Mouse (Mus musculus) lung, embryonic 14.5 days (tissue): ENCODE data around the gene Dzip1l. TPM values are rescaled to one million over a fixed set of nuclear protein-coding genes. Genes with fewer than 3 reads are reported as not detected.

Experiments
- ATAC-seq: fragments of 200-750 bp; cut with Nextera tagmentation; 2 replicates; pipeline ENCODE4 v1.8.0; 2017; ENCODE audit warnings: mild to moderate bottlenecking, moderate TSS enrichment, moderate library complexity; ENCODE audit not compliant: insufficient read depth
- DNase-seq: peaks from one replicate; pipeline ENCODE4 v3.0.0-alpha.2; 2015
- H3K27ac ChIP-seq: fragments of 300-500 bp; sonication (generic); 2 replicates; pipeline ENCODE4 v1.5.1; 2014; ENCODE audit warnings: low read depth, mild to moderate bottlenecking, moderate library complexity
- H3K27me3 ChIP-seq: fragments of 300-500 bp; sonication (generic); 2 replicates; pipeline ENCODE4 v1.6.1; 2014; ENCODE audit warnings: low read length, control low read depth; ENCODE audit not compliant: insufficient read depth
- H3K36me3 ChIP-seq: fragments of 300-500 bp; sonication (generic); 2 replicates; pipeline ENCODE4 v1.6.1; 2014; ENCODE audit warnings: control low read depth; ENCODE audit not compliant: insufficient read depth
- H3K4me1 ChIP-seq: fragments of 300-500 bp; sonication (generic); 2 replicates; pipeline ENCODE4 v1.6.1; 2014; ENCODE audit warnings: antibody characterized with exemption, control low read depth; ENCODE audit not compliant: insufficient read depth
- H3K4me2 ChIP-seq: fragments of 300-500 bp; sonication (generic); 2 replicates; pipeline ENCODE4 v1.6.1; 2014; ENCODE audit warnings: mild to moderate bottlenecking
- H3K4me3 ChIP-seq: fragments of 300-500 bp; sonication (generic); 2 replicates; pipeline ENCODE4 v1.5.1; 2014; ENCODE audit warnings: low read depth, low read length
- H3K9ac ChIP-seq: fragments of 300-500 bp; sonication (generic); 2 replicates; pipeline ENCODE4 v1.6.1; 2014
- H3K9me3 ChIP-seq: fragments of 300-500 bp; sonication (generic); 2 replicates; pipeline ENCODE4 v1.6.1; 2016; ENCODE audit warnings: low read depth, low read length, control low read depth
- CTCF ChIP-seq: IDR thresholded peaks from 2 replicates; pipeline ENCODE4 v1.5.1; 2016; ENCODE audit warnings: antibody characterized with exemption, low read depth
- WGBS: fragments of 180-500 bp; shearing (Covaris S2); extraction: QIAGEN DNeasy Blood & Tissue Kit; methylation state at CpG from one replicate; pipeline ENCODE4 v1.1.7; 2014; 5-methylcytosine and 5-hydroxymethylcytosine counted together
- polyA plus RNA-seq: library from polyadenylated mRNA; unstranded; fragments of >200 nt; fragmentation: Nextera tagmentation; extraction: Ambion mirVana; gene quantifications from 2 replicates; pipeline ENCODE4 v1.2.1, GENCODE M21; 2014

Gene Dzip1l
- polyA plus RNA-seq, 1 experiment from 2014 or later = 33.1 TPM

DNA sequence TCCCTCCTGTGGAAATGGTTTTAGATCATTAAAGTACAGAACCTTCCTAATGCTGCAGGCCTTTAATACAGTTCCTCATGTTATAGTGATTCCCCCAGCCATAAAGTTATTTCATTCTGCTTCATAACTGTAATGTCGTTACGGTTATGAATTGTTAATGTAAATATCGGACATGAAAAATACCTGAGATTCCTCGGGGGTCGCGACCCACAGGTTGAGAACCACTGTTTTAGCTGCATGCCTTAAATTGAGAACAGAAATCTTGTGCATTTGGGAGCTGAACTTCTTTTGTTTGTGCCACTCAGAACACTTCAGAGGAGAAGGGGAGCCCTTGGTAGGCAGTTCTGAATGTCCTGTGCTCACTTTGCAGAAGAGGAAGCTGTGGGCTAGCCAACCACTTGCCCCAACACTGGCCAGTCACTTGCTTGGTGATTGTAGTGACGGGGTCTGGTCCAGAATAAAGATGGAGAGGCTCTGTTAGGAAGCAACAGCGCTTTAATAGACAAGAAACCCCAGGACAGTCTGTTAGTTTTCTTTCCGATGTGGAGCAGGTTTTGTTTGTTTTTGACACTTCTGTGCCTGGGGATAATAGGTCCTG lies 1.3 kb downstream of the Dzip1l start:
- Histone ChIP-seq H3K27me3 (no peaks in the 10 kb centered on the region), H3K9ac (peak overlapping the region; percentile 69), H3K36me3 (peaks cover 17% of the 10 kb centered on the region), H3K4me2 (peak overlapping the region; percentile 75), H3K4me1 (peaks cover 5% of the 10 kb centered on the region; the same call in 1 of the 2 replicates), H3K27ac (peak overlapping the region; percentile 92), H3K4me3 (peak overlapping the region; percentile 57), H3K9me3 (no peaks in the 10 kb centered on the region)
- DNase-seq (no peak), ATAC-seq (no peak)
- 27% methylated on average over 9 of the region's 9 CpGs for WGBS
- 0 out of 2 replicates have a peak, but pooled peaks have one; percentile 5 for TF ChIP-seq CTCF

DNA sequence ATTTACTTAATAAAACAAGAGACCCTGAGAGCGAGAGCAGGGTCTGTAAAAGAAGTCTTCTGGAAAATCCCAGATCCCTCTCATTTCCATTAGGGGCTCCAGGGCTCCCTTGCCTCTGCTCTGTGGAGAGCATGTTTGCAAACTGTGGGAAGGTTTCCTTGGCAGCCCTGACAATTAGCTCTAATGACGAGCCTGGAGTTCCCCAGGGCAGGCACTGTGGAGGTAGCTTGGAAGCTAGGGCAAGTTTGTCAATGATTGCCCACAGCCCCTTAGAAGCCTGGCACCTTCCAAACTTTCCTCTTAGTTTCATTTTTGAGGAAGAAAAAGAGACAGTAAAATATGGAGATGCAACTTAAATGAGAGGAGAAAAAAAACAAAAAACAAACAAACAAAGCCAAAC lies 2.5 kb downstream of the Dzip1l start:
- no peak overlapping the region; the same call in 1 of the 2 replicates for H3K4me3 ChIP-seq
- H3K9ac ChIP-seq = peak overlapping the region; percentile 4; the same call in 1 of the 2 replicates
- H3K27me3 ChIP-seq = no peaks in the 10 kb centered on the region
- no peak for ATAC-seq
- WGBS = 56% methylated on average over 2 of the region's 2 CpGs
- no peaks in the 10 kb centered on the region for H3K9me3 ChIP-seq
- no peak for DNase-seq
- H3K4me2 ChIP-seq = peak overlapping the region; percentile 75
- TF ChIP-seq CTCF = no peak
- H3K4me1 ChIP-seq = peaks cover 5% of the 10 kb centered on the region; the same call in 1 of the 2 replicates
- no peak overlapping the region for H3K27ac ChIP-seq
- peaks cover 27% of the 10 kb centered on the region for H3K36me3 ChIP-seq

DNA sequence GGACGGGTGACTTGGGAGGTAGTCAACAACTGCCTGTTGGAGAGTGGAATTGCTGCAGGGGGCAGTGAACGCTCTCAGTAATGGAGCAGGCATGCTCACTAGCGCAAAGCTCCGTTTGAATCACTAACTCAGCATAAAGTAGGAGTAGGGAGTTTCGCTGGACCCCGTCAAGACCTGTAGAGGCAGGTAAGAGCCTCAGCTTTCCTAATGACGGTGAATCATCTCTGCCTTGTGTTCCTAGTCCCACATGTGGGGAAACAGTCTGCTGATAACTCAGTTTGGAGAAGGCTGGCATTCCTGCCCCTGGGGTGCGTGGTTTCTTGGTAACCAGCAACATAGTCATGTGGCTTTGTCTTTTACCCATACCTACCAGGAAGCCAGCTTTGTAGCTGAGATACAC lies 3.0 kb downstream of the Dzip1l start:
- Histone ChIP-seq H3K36me3 (peaks cover 31% of the 10 kb centered on the region), H3K4me2 (peak overlapping the region; percentile 75), H3K27ac (no peak overlapping the region), H3K4me3 (no peak overlapping the region; the same call in 1 of the 2 replicates), H3K27me3 (no peaks in the 10 kb centered on the region), H3K9me3 (no peaks in the 10 kb centered on the region), H3K4me1 (peaks cover 5% of the 10 kb centered on the region; the same call in 1 of the 2 replicates), H3K9ac (peak overlapping the region; percentile 4; the same call in 1 of the 2 replicates)
- ATAC-seq (no peak), DNase-seq (peak; percentile 11)
- WGBS = 67% methylated on average over 8 of the region's 8 CpGs
- TF ChIP-seq CTCF = no peak

DNA sequence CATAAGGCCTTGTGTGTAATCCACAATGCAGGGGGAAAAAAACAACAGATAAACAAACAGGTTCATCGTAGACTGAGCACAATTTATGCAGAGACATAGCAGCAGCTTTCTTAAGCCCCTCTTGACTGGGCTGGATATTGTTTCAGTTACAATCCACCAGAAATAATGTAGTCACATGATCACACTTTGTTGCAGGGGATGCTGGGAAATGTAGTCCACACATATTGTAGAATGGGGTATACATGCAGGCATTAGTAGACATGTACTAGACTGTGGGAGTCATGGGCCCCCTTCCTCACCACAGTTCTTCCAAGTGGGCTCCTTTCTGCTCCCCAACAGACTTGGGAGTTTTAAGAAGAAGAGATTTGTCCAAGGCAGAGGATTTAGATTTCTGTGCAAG lies 7.5 kb downstream of the Dzip1l start:
- Histone ChIP-seq H3K27ac (no peak overlapping the region), H3K4me3 (no peak overlapping the region), H3K4me1 (no peaks in the 10 kb centered on the region), H3K4me2 (no peak overlapping the region), H3K27me3 (no peaks in the 10 kb centered on the region), H3K36me3 (peaks cover 71% of the 10 kb centered on the region), H3K9me3 (no peaks in the 10 kb centered on the region), H3K9ac (no peak overlapping the region)
- TF ChIP-seq CTCF = no peak
- ATAC-seq (peak; percentile 12; the same call in 1 of the 2 replicates), DNase-seq (no peak)
- 89% methylated on average over 1 of the region's 1 CpGs for WGBS

GRCm38 (mm10) chr9:99637227-99637626 lies 7.9 kb downstream of the Dzip1l start:
- no peaks in the 10 kb centered on the region for H3K4me1 ChIP-seq
- no peaks in the 10 kb centered on the region for H3K27me3 ChIP-seq
- no peak overlapping the region for H3K4me3 ChIP-seq
- H3K9ac ChIP-seq = no peak overlapping the region
- DNase-seq = no peak
- 95% methylated on average over 17 of the region's 17 CpGs for WGBS
- peaks cover 75% of the 10 kb centered on the region for H3K36me3 ChIP-seq
- ATAC-seq = no peak
- no peak overlapping the region for H3K27ac ChIP-seq
- no peak overlapping the region for H3K4me2 ChIP-seq
- no peaks in the 10 kb centered on the region for H3K9me3 ChIP-seq
- no peak for TF ChIP-seq CTCF

DNA sequence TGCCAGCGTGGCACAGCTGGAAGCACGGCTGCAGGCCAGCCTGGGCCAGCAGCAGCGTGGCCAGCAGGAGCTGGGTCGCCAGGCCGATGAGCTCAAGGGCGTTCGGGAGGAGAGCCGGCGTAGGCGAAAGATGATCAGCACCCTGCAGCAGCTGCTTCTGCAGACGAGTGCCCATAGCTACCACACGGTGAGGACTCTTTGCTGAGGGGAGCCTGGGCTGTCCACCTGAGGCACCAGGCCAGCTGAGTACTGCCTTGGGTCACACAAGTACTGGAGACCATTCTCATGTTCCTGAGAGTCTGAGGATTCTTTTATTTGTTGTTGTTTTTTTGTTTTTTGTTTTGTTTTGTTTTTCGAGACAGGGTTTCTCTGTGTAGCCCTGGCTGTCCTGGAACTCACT lies 8.4 kb downstream of the Dzip1l start:
- no peaks in the 10 kb centered on the region for H3K9me3 ChIP-seq
- TF ChIP-seq CTCF = no peak

DNA sequence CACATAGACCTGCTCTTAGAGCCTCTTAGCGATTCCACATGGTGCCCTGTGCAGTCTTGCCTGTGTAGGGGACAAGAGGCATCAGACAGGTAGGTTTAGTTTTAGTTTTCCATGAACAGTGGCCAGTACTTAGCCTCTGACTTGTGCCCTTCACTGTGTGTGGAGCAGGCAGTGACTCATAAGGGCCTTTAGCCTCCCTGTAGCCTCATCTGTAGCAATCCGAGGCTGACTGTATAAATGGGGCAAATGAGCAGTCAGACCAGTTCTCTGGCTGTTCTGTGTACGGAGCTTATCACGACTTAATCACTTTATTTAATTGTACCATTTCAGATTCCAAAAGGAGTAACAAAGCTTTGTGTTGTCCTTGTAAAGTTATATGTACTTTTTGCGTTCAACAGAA lies 10.7 kb downstream of the Dzip1l start:
- no peak for TF ChIP-seq CTCF

More for the DNA sequence above, 8.4 kb downstream of the Dzip1l start:
- DNase-seq = no peak
- H3K27me3 ChIP-seq = no peaks in the 10 kb centered on the region
- WGBS = 94% methylated on average over 13 of the region's 13 CpGs
- ATAC-seq = no peak
- no peak overlapping the region for H3K4me3 ChIP-seq
- H3K9ac ChIP-seq = no peak overlapping the region
- H3K27ac ChIP-seq = no peak overlapping the region
- H3K4me1 ChIP-seq = no peaks in the 10 kb centered on the region
- peaks cover 80% of the 10 kb centered on the region for H3K36me3 ChIP-seq
- no peak overlapping the region for H3K4me2 ChIP-seq

More for the DNA sequence above, 10.7 kb downstream of the Dzip1l start:
- Histone ChIP-seq H3K27ac (no peak overlapping the region), H3K9me3 (no peaks in the 10 kb centered on the region), H3K4me2 (no peak overlapping the region), H3K9ac (no peak overlapping the region), H3K4me3 (no peak overlapping the region), H3K4me1 (no peaks in the 10 kb centered on the region), H3K27me3 (no peaks in the 10 kb centered on the region), H3K36me3 (peaks cover 87% of the 10 kb centered on the region)
- DNase-seq (no peak), ATAC-seq (no peak)
- 83% methylated on average over 5 of the region's 5 CpGs for WGBS
